Comparison of ENCODE assay signal across 10 mouse cellular contexts in genomic region chr8:80952235-80952915, GRCm38 (mm10).
DNase-seq lines count a peak whose midpoint lies in the region; ATAC-seq lines count a peak whose summit lies in the region.
"Had no signal": no experiment of that assay in that cellular context is flagged by ENCODE, and none has a peak within 500 bp of the region (broad histone marks: within the 10 kb centered on the region; RNA-seq: fewer than 3 reads in every experiment).

No protein-coding gene starts in this region.

- H3K4me1 ChIP-seq in forebrain, embryonic 16.5 days (replicated peaks; ENCODE audit: control insufficient read depth, insufficient read depth, low read length): no peaks in the 10 kb centered on the region; the same call in 1 of the 2 replicates
- peaks cover 5% of the 10 kb centered on the region; the same call in 1 of the 2 replicates for H3K4me1 ChIP-seq in forebrain, embryonic 15.5 days
- H3K4me1 ChIP-seq in liver, embryonic 12.5 days: 0 out of 2 replicates have a peak, but pooled peaks cover 10% of the 10 kb centered on the region
- peaks cover 7% of the 10 kb centered on the region; the same call in 1 of the 2 replicates for H3K4me1 ChIP-seq in neural tube, embryonic 15.5 days

- H3K27me3 ChIP-seq in forebrain, embryonic 16.5 days (replicated peaks; ENCODE audit: control insufficient read depth, insufficient read depth, low read length): no peaks in the 10 kb centered on the region
- no peaks in the 10 kb centered on the region for H3K27me3 ChIP-seq in forebrain, embryonic 15.5 days
- H3K27me3 ChIP-seq in liver, embryonic 12.5 days (replicated peaks): no peaks in the 10 kb centered on the region
- H3K27me3 ChIP-seq in neural tube, embryonic 15.5 days (replicated peaks): no peaks in the 10 kb centered on the region

- WGBS in forebrain, embryonic 16.5 days: 41% methylated on average over 6 of the region's 6 CpGs
- WGBS in forebrain, embryonic 15.5 days: 47% methylated on average over 6 of the region's 6 CpGs
- WGBS in liver, embryonic 12.5 days (ENCODE audit: insufficient replicate concordance): 25% methylated on average over 6 of the region's 6 CpGs
- 29% methylated on average over 6 of the region's 6 CpGs for WGBS in neural tube, embryonic 15.5 days

- no peak overlapping the region for H3K4me2 ChIP-seq in forebrain, embryonic 16.5 days (ENCODE audit: low read length)
- H3K4me2 ChIP-seq in forebrain, embryonic 15.5 days (replicated peaks): no peak overlapping the region
- no peak overlapping the region for H3K4me2 ChIP-seq in liver, embryonic 12.5 days
- no peak overlapping the region for H3K4me2 ChIP-seq in neural tube, embryonic 15.5 days

- no peak overlapping the region for H3K4me3 ChIP-seq in forebrain, embryonic 16.5 days (replicated peaks; ENCODE audit: low read length)
- H3K4me3 ChIP-seq in forebrain, embryonic 15.5 days: no peak overlapping the region
- no peak overlapping the region for H3K4me3 ChIP-seq in liver, embryonic 12.5 days
- no peak overlapping the region for H3K4me3 ChIP-seq in neural tube, embryonic 15.5 days (replicated peaks)

- ATAC-seq in forebrain, embryonic 16.5 days: peak; percentile 54; the same call in 1 of the 2 replicates
- no peak for ATAC-seq in forebrain, embryonic 15.5 days (replicated peaks)
- ATAC-seq in liver, embryonic 12.5 days: no peak
- peak; percentile 68 for ATAC-seq in neural tube, embryonic 15.5 days (ENCODE audit: low FRiP score)
- ATAC-seq: activated CD4-positive, CD25-positive, alpha-beta regulatory T cell, adult 4 months had no signal

- no peak for DNase-seq in liver
- DNase-seq in kidney, adult 9 months: peak; percentile 39
- DNase-seq in spleen, adult 12 weeks (ENCODE audit: low spot score): no peak
- no peak for DNase-seq in thymus, postnatal 25 days
- DNase-seq: cerebellum, postnatal 36 days had no signal

- H3K9me3 ChIP-seq in forebrain, embryonic 16.5 days (ENCODE audit: control insufficient read depth, low read length): peaks cover 4% of the 10 kb centered on the region; the same call in 1 of the 2 replicates
- H3K9me3 ChIP-seq in forebrain, embryonic 15.5 days: no peaks in the 10 kb centered on the region
- 0 out of 2 replicates have a peak, but pooled peaks cover 2% of the 10 kb centered on the region for H3K9me3 ChIP-seq in liver, embryonic 12.5 days (replicated peaks)
- peaks cover 7% of the 10 kb centered on the region; the same call in 1 of the 2 replicates for H3K9me3 ChIP-seq in neural tube, embryonic 15.5 days (replicated peaks)

- H3K9ac ChIP-seq in forebrain, embryonic 16.5 days (replicated peaks; ENCODE audit: low read depth, low read length): no peak overlapping the region
- H3K9ac ChIP-seq in forebrain, embryonic 15.5 days (replicated peaks): no peak overlapping the region
- H3K9ac ChIP-seq in liver, embryonic 12.5 days: no peak overlapping the region
- no peak overlapping the region for H3K9ac ChIP-seq in neural tube, embryonic 15.5 days (replicated peaks)

- H3K36me3 ChIP-seq in forebrain, embryonic 16.5 days (ENCODE audit: control insufficient read depth, insufficient read depth): no peaks in the 10 kb centered on the region
- no peaks in the 10 kb centered on the region for H3K36me3 ChIP-seq in forebrain, embryonic 15.5 days
- H3K36me3 ChIP-seq in liver, embryonic 12.5 days: no peaks in the 10 kb centered on the region
- no peaks in the 10 kb centered on the region for H3K36me3 ChIP-seq in neural tube, embryonic 15.5 days

- no peak overlapping the region for H3K27ac ChIP-seq in forebrain, embryonic 16.5 days (ENCODE audit: low read length)
- H3K27ac ChIP-seq in forebrain, embryonic 15.5 days (replicated peaks): no peak overlapping the region
- H3K27ac ChIP-seq in liver, embryonic 12.5 days: 0 out of 2 replicates have a peak overlapping the region, but pooled peaks have one; percentile 30
- peak overlapping the region; percentile 56; the same call in 1 of the 2 replicates for H3K27ac ChIP-seq in neural tube, embryonic 15.5 days (replicated peaks)

Comparison
In these comparisons a context has a peak if more than half of its experiments do, and no peak if none do; other contexts are left out.
1. ATAC-seq: peak in forebrain, embryonic 16.5 days (single experiment) and neural tube, embryonic 15.5 days (single experiment); none in forebrain, embryonic 15.5 days (single experiment) and liver, embryonic 12.5 days (single experiment).
2. H3K27ac ChIP-seq: peak in liver, embryonic 12.5 days (single experiment) and neural tube, embryonic 15.5 days (single experiment); none in forebrain, embryonic 16.5 days (single experiment) and forebrain, embryonic 15.5 days (single experiment).